Mouse (Mus musculus) ES-Bruce4 (cell line): ENCODE results near the gene Bmp8b.

Experiments
- CTCF ChIP-seq: IDR thresholded peaks from one replicate; pipeline ENCODE4 v1.8.1; 2011; ENCODE audit warnings: low read depth, low read length
- EP300 ChIP-seq: IDR thresholded peaks from 2 replicates; pipeline ENCODE4 v1.6.1; 2011; ENCODE audit warnings: low read depth, low read length; ENCODE audit not compliant: insufficient read depth
- POLR2A ChIP-seq: IDR thresholded peaks from one replicate; pipeline ENCODE4 v1.8.1; 2011; ENCODE audit warnings: low read length; ENCODE audit not compliant: insufficient read depth

DNA sequence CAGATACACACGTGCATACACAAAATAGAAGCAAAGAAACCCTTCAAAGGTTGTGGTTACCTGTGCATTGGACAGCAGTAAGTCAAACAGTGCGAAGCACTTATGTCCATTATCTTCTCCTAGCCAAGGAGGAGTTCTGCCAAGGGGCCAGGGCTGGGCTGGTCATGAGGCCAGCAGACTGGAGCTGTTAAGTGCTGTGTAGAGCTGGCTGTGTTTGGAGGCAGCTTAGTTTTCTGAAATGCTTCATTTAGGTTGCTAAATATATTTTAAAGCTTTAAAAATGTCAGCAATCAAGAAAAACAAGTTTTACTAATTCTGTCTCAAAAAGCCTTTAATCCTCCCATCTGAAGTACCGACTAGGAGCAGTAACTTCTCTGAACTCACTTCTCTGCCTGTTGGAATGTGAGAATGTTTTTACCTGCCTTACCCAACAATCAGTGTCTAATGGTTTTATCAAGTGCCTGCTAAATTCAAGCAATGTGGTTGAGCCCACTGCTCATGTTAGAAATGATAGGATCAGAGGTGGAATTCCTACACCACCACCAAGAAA lies 48.3 kb upstream of the Bmp8b start:
- TF ChIP-seq EP300 (no peak), CTCF (no peak), POLR2A (no peak)
